Mouse (Mus musculus) heart, postnatal 0 days (tissue): ENCODE data around the gene Bnipl. TPM values are rescaled to one million over a fixed set of nuclear protein-coding genes. Genes with fewer than 3 reads are reported as not detected.

Experiments
- ATAC-seq: fragments of 200-750 bp; cut with Nextera tagmentation; 2 replicates; pipeline ENCODE4 v1.8.0; 2017; ENCODE audit warnings: low read depth, moderate number of reproducible peaks, moderate library complexity; ENCODE audit not compliant: insufficient read depth
- DNase-seq: peaks from one replicate; pipeline ENCODE4 v3.0.0-alpha.2; 2016; ENCODE audit warnings: low spot score
- H3K27ac ChIP-seq: fragments of 300-500 bp; sonication (generic); 2 replicates; pipeline ENCODE4 v1.5.1; 2014; ENCODE audit warnings: low read depth, mild to moderate bottlenecking
- H3K27me3 ChIP-seq: fragments of 300-500 bp; sonication (generic); 2 replicates; pipeline ENCODE4 v1.6.1; 2014; ENCODE audit warnings: low read length, mixed read lengths; ENCODE audit not compliant: control insufficient read depth, insufficient read depth
- H3K36me3 ChIP-seq: fragments of 300-500 bp; sonication (generic); replicated peaks from 2 replicates; pipeline ENCODE4 v1.6.1; 2014; ENCODE audit warnings: low read length, mixed read lengths; ENCODE audit not compliant: control insufficient read depth, insufficient read depth
- H3K4me1 ChIP-seq: fragments of 300-500 bp; sonication (generic); 2 replicates; pipeline ENCODE4 v1.6.1; 2014; ENCODE audit warnings: antibody characterized with exemption; ENCODE audit not compliant: control insufficient read depth, insufficient read depth
- H3K4me2 ChIP-seq: fragments of 300-500 bp; sonication (generic); 2 replicates; pipeline ENCODE4 v1.6.1; 2014; ENCODE audit warnings: low read depth, mild to moderate bottlenecking, low read length, moderate library complexity
- H3K4me3 ChIP-seq: fragments of 300-500 bp; sonication (generic); 2 replicates; pipeline ENCODE4 v1.5.1; 2014; ENCODE audit warnings: low read depth, low read length
- H3K9ac ChIP-seq: fragments of 300-500 bp; sonication (generic); replicated peaks from 2 replicates; pipeline ENCODE4 v1.6.1; 2014; ENCODE audit warnings: low read depth, low read length, mixed read lengths
- H3K9me3 ChIP-seq: fragments of 300-500 bp; sonication (generic); replicated peaks from 2 replicates; pipeline ENCODE4 v1.6.1; 2016; ENCODE audit warnings: low read length; ENCODE audit not compliant: control insufficient read depth
- CTCF ChIP-seq: IDR thresholded peaks from 2 replicates; pipeline ENCODE4 v1.5.1; 2016; ENCODE audit warnings: antibody characterized with exemption, control low read depth, low read depth
- EP300 ChIP-seq: IDR thresholded peaks from 2 replicates; pipeline ENCODE4 v1.6.1; 2016; ENCODE audit warnings: antibody characterized with exemption, low read depth
- WGBS: fragments of 180-500 bp; shearing (Covaris S2); extraction: QIAGEN DNeasy Blood & Tissue Kit; methylation state at CpG from one replicate; pipeline ENCODE4 v1.1.7; 2014; 5-methylcytosine and 5-hydroxymethylcytosine counted together
- polyA plus RNA-seq: library from polyadenylated mRNA; unstranded; fragments of >200 nt; fragmentation: Nextera tagmentation; extraction: Ambion mirVana; gene quantifications from 2 replicates; pipeline ENCODE4 v1.2.1, GENCODE M21; 2015
- total RNA-seq: library from RNA; depleted of rRNA; stranded (reverse); fragments of >200 nt; gene quantifications from 2 replicates; pipeline ENCODE4 v1.2.3, GENCODE M21; 2014; ENCODE audit warnings: low replicate concordance

Gene Bnipl
- total and polyA plus RNA-seq, 2 experiments from 2014 or later = 3.9 TPM; not detected in 1

DNA sequence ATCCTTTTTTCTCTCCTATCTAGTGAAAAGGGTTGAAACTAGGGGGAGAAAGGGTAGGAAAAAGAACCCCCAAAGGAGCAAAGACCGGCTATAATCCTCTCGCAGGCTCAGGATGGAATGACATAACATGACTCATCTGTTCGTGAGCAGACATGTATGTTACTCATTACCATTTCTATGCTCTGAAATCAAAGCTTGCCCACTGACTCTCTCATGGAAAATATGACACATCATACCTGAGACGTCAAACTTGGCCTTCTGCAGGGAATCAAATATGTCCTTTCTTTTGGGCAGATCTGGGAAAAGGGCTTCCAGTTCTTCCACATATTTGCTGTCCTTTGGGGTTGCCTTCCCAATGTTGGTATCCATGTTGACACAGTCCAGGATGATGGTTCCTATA is 11.0 kb upstream of the Bnipl start:
- H3K27me3 ChIP-seq = no peaks in the 10 kb centered on the region
- ATAC-seq = no peak
- peaks cover 77% of the 10 kb centered on the region for H3K36me3 ChIP-seq
- H3K4me3 ChIP-seq = no peak overlapping the region
- H3K27ac ChIP-seq = no peak overlapping the region
- H3K9me3 ChIP-seq = no peaks in the 10 kb centered on the region
- H3K9ac ChIP-seq = no peak overlapping the region
- H3K4me1 ChIP-seq = no peaks in the 10 kb centered on the region
- no peak for DNase-seq
- no peak overlapping the region for H3K4me2 ChIP-seq
- TF ChIP-seq EP300 (no peak), CTCF (no peak)
- WGBS = 77% methylated on average over 4 of the region's 4 CpGs

DNA sequence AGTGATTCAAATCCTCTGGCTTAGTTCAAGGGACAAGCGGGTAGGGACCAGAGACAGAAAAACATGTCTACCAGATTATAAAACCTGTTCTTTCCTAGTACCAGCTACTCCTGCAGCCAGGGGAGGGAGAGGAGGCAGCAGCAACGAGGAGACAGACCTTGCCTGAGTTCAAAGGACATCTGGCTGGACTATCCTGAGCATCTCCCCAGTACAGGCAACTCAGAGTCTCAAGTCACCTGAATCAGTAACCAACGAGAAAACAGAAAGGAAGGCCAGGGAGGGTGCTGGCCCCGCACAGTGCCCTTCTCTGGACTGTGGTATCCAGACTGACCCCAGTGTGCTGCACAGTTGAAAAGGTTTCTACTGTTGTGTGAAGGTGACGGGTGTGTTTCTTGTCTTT is 5.9 kb upstream of the Bnipl start:
- H3K4me1 ChIP-seq = no peaks in the 10 kb centered on the region
- 83% methylated on average over 5 of the region's 5 CpGs for WGBS
- TF ChIP-seq CTCF = no peak
- TF ChIP-seq EP300 = no peak
- H3K27me3 ChIP-seq = no peaks in the 10 kb centered on the region
- no peaks in the 10 kb centered on the region for H3K9me3 ChIP-seq
- H3K27ac ChIP-seq = no peak overlapping the region
- no peak for ATAC-seq
- H3K9ac ChIP-seq = no peak overlapping the region
- no peak overlapping the region for H3K4me2 ChIP-seq
- H3K36me3 ChIP-seq = peaks cover 73% of the 10 kb centered on the region
- no peak overlapping the region for H3K4me3 ChIP-seq
- no peak for DNase-seq

DNA sequence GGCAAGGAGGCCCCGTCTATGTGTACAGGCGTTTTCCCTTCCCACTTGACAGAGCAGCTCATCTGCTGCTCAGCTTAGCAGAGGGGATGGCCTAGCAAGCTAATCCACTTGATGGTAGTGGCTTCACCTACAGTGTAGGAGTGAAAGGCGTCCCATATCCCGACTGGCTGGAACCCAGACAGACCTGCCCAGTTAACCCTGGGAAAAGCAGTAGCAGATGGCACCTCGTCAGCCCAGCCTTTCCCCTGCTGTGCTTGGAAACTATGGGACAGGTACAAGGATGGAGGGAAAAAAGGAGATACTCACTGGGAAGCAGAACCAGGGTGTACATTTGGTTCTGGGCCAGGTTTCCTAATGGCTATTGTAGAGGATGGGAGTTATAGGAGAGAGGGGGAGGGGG is 632 bp downstream of the Bnipl start:
- Histone ChIP-seq H3K9ac (no peak overlapping the region), H3K4me1 (no peaks in the 10 kb centered on the region), H3K27ac (no peak overlapping the region), H3K4me2 (no peak overlapping the region), H3K36me3 (peaks cover 15% of the 10 kb centered on the region), H3K9me3 (no peaks in the 10 kb centered on the region), H3K27me3 (no peaks in the 10 kb centered on the region), H3K4me3 (no peak overlapping the region)
- 81% methylated on average over 5 of the region's 5 CpGs for WGBS
- TF ChIP-seq CTCF (no peak), EP300 (no peak)
- DNase-seq (no peak), ATAC-seq (no peak)

DNA sequence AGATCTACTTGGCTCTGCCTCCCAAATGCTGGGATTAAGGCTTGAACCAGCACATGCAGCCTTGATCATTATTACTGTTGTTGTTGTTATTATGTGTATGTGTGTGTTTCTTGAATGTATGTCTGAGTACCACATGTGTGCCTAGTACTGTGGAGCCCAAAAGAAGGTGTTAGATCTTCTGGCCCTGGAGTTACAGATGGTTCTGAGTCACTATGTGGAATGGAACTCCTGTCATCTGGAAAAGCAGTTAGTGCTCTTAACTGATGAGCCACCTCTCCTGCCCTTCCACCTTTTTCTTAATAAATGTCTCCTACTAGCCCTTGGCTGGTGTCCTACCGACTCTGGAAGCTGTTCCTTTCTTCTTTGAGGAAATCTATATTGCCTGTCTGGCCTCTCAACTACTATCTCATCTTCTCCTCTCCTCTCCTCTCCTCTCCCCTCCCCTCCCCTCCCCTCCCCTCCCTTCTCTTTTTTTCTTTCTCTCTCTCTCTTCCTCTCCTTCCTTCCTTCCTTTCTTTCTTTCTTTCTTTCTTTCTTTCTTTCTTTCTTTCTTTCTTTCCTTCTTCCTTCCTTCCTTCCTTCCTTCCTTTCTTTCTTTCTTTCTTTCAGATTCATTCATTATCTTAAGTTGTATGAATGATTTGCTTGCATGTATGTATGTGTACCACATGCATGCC is 3.2 kb downstream of the Bnipl start:
- WGBS = 45% methylated on average over 1 of the region's 1 CpGs
- Histone ChIP-seq H3K4me1 (no peaks in the 10 kb centered on the region), H3K9me3 (no peaks in the 10 kb centered on the region), H3K27ac (no peak overlapping the region), H3K4me2 (no peak overlapping the region), H3K27me3 (no peaks in the 10 kb centered on the region), H3K9ac (no peak overlapping the region), H3K4me3 (no peak overlapping the region), H3K36me3 (peaks cover under 1% of the 10 kb centered on the region; the same call in 1 of the 2 replicates)
- DNase-seq = no peak
- no peak for ATAC-seq
- TF ChIP-seq CTCF = no peak
- no peak for TF ChIP-seq EP300

DNA sequence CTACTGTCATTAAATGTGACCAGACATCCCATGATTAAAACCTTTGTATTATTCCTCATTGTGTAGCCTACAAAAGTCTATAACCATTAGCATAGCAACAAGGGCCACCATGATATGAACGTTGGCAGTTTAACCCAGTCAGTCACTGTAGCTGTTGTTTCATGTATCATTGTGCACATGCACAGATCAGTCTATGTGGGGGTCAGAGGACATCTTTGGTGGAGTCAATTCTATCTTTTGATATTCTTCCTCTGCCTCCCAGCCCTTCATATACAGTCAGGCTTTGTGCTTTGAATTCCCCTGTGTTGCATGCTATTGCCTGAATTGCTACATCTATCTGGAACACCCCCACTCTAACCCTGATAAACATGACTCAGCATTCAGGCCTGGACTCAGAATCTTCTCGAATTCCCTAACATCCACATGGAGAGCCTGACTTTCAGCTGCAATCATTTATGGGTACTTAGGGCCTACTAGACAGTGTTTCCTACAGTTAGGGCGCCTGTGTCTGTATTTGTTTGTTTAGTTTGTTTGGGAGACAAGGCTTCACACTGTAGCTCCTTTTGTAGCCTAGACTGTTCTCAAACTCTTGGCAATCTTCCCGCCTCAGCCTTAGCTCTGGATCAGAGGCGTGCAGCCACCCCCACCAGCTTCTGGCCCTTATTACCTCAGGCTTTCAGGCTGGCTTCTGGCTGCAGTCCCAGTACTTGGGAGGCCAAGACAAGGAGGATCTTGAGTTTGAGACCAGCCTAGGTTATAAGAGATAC is 4.3 kb downstream of the Bnipl start:
- Histone ChIP-seq H3K27me3 (no peaks in the 10 kb centered on the region), H3K27ac (no peak overlapping the region), H3K9me3 (no peaks in the 10 kb centered on the region), H3K4me1 (no peaks in the 10 kb centered on the region), H3K4me2 (no peak overlapping the region), H3K36me3 (no peaks in the 10 kb centered on the region; the same call in 1 of the 2 replicates), H3K4me3 (no peak overlapping the region), H3K9ac (no peak overlapping the region)
- TF ChIP-seq CTCF (no peak), EP300 (no peak)
- DNase-seq (no peak), ATAC-seq (no peak)
- 65% methylated on average over 5 of the region's 5 CpGs for WGBS
